Mouse (Mus musculus): Measurements from ENCODE around the gene Zcchc9. TPM values are rescaled to one million over a fixed set of nuclear protein-coding genes. Genes with fewer than 3 reads are reported as not detected.

Gene Zcchc9
- polyA plus RNA-seq, 1 experiment, result 16.4 TPM

- no peaks in the 10 kb centered on the region for H3K79me3 ChIP-seq (ENCODE audit: low read depth)
- no peaks in the 10 kb centered on the region for H3K27me3 ChIP-seq (ENCODE audit: control insufficient read depth, insufficient read depth, insufficient read length)
- H3K79me2 ChIP-seq (ENCODE audit: control insufficient read depth, insufficient read depth), result no peaks in the 10 kb centered on the region
- H3K36me3 ChIP-seq (ENCODE audit: control insufficient read depth, insufficient read depth), result no peaks in the 10 kb centered on the region
- H3ac ChIP-seq (ENCODE audit: control insufficient read depth, insufficient read length, low read depth), result no peak overlapping the region
- no peak overlapping the region for H3K4me3 ChIP-seq (ENCODE audit: insufficient read depth, poor library complexity, severe bottlenecking)
- TF ChIP-seq CEBPB (IDR thresholded peaks at IDR 0.05; ENCODE audit: low read depth) (no peak), MAX (IDR thresholded peaks at IDR 0.05) (no peak), FOSL1 (IDR thresholded peaks at IDR 0.05; ENCODE audit: insufficient read depth, low read length, poor library complexity, severe bottlenecking) (no peak), MYOG (IDR thresholded peaks at IDR 0.05; ENCODE audit: control insufficient read depth, extremely low read depth, insufficient read length) (no peak), MYOD1 (IDR thresholded peaks at IDR 0.05; ENCODE audit: control insufficient read depth, insufficient read length, low read depth) (no peak), USF1 (IDR thresholded peaks at IDR 0.05; ENCODE audit: low read depth) (no peak), CTCF (IDR thresholded peaks at IDR 0.05; ENCODE audit: control insufficient read depth, insufficient read depth, insufficient read length) (no peak)
Observed at GRCm38 (mm10) chr13:91823735-91824134, 16.2 kb upstream of the Zcchc9 start.

- H3K36me3 ChIP-seq (ENCODE audit: control insufficient read depth, insufficient read depth), result no peaks in the 10 kb centered on the region
- no peak for TF ChIP-seq MAX (IDR thresholded peaks at IDR 0.05)
- no peak for TF ChIP-seq MYOD1 (IDR thresholded peaks at IDR 0.05; ENCODE audit: control insufficient read depth, insufficient read length, low read depth)
- no peak overlapping the region for H3K4me3 ChIP-seq (ENCODE audit: insufficient read depth, poor library complexity, severe bottlenecking)
- H3ac ChIP-seq (ENCODE audit: control insufficient read depth, insufficient read length, low read depth), result no peak overlapping the region
- no peaks in the 10 kb centered on the region for H3K79me2 ChIP-seq (ENCODE audit: control insufficient read depth, insufficient read depth)
- H3K27me3 ChIP-seq (ENCODE audit: control insufficient read depth, insufficient read depth, insufficient read length), result no peaks in the 10 kb centered on the region
- H3K79me3 ChIP-seq (ENCODE audit: low read depth), result no peaks in the 10 kb centered on the region
Observed at GRCm38 (mm10) chr13:91814670-91815069, 7.2 kb upstream of the Zcchc9 start.

- no peak overlapping the region for H3ac ChIP-seq (ENCODE audit: control insufficient read depth, insufficient read length, low read depth)
- peaks cover 22% of the 10 kb centered on the region for H3K79me3 ChIP-seq (ENCODE audit: low read depth)
- peaks cover 29% of the 10 kb centered on the region for H3K79me2 ChIP-seq (ENCODE audit: control insufficient read depth, insufficient read depth)
- H3K36me3 ChIP-seq (ENCODE audit: control insufficient read depth, insufficient read depth), result peaks cover 18% of the 10 kb centered on the region
- H3K27me3 ChIP-seq (ENCODE audit: control insufficient read depth, insufficient read depth, insufficient read length), result no peaks in the 10 kb centered on the region
- no peak for TF ChIP-seq FOSL1 (IDR thresholded peaks at IDR 0.05; ENCODE audit: insufficient read depth, low read length, poor library complexity, severe bottlenecking)
- no peak for TF ChIP-seq CEBPB (IDR thresholded peaks at IDR 0.05; ENCODE audit: low read depth)
- TF ChIP-seq MYOG (IDR thresholded peaks at IDR 0.05; ENCODE audit: control insufficient read depth, extremely low read depth, insufficient read length), result no peak
- TF ChIP-seq USF1 (IDR thresholded peaks at IDR 0.05; ENCODE audit: low read depth), result no peak
- no peak for TF ChIP-seq CTCF (IDR thresholded peaks at IDR 0.05; ENCODE audit: control insufficient read depth, insufficient read depth, insufficient read length)
- TF ChIP-seq MYOD1 (IDR thresholded peaks at IDR 0.05; ENCODE audit: control insufficient read depth, insufficient read length, low read depth), result no peak
- no peak for TF ChIP-seq MAX (IDR thresholded peaks at IDR 0.05)
- H3K4me3 ChIP-seq (ENCODE audit: insufficient read depth, poor library complexity, severe bottlenecking), result no peak overlapping the region
Observed at GRCm38 (mm10) chr13:91809476-91809875, 2.0 kb upstream of the Zcchc9 start.

GRCm38 (mm10) chr13:91807874-91808575, 520 bp upstream of the Zcchc9 start:
- H3K27me3 ChIP-seq (ENCODE audit: control insufficient read depth, insufficient read depth, insufficient read length), result no peaks in the 10 kb centered on the region
- TF ChIP-seq MYOD1 (IDR thresholded peaks at IDR 0.05; ENCODE audit: control insufficient read depth, insufficient read length, low read depth) (no peak), MAX (IDR thresholded peaks at IDR 0.05) (no peak), MYOG (IDR thresholded peaks at IDR 0.05; ENCODE audit: control insufficient read depth, extremely low read depth, insufficient read length) (no peak), FOSL1 (IDR thresholded peaks at IDR 0.05; ENCODE audit: insufficient read depth, low read length, poor library complexity, severe bottlenecking) (no peak), CTCF (IDR thresholded peaks at IDR 0.05; ENCODE audit: control insufficient read depth, insufficient read depth, insufficient read length) (no peak), USF1 (IDR thresholded peaks at IDR 0.05; ENCODE audit: low read depth) (no peak), CEBPB (IDR thresholded peaks at IDR 0.05; ENCODE audit: low read depth) (no peak)
- peak overlapping the region; percentile 87 for H3K4me3 ChIP-seq (ENCODE audit: insufficient read depth, poor library complexity, severe bottlenecking)
- H3K79me3 ChIP-seq (ENCODE audit: low read depth), result peaks cover 27% of the 10 kb centered on the region
- peak overlapping the region; percentile 92 for H3ac ChIP-seq (ENCODE audit: control insufficient read depth, insufficient read length, low read depth)
- peaks cover 23% of the 10 kb centered on the region for H3K36me3 ChIP-seq (ENCODE audit: control insufficient read depth, insufficient read depth)
- H3K79me2 ChIP-seq (ENCODE audit: control insufficient read depth, insufficient read depth), result peaks cover 33% of the 10 kb centered on the region

- H3ac ChIP-seq (ENCODE audit: control insufficient read depth, insufficient read length, low read depth), result no peak overlapping the region
- H3K79me2 ChIP-seq (ENCODE audit: control insufficient read depth, insufficient read depth), result peaks cover 36% of the 10 kb centered on the region
- peaks cover 30% of the 10 kb centered on the region for H3K79me3 ChIP-seq (ENCODE audit: low read depth)
- H3K27me3 ChIP-seq (ENCODE audit: control insufficient read depth, insufficient read depth, insufficient read length), result no peaks in the 10 kb centered on the region
- TF ChIP-seq FOSL1 (IDR thresholded peaks at IDR 0.05; ENCODE audit: insufficient read depth, low read length, poor library complexity, severe bottlenecking) (no peak), MYOD1 (IDR thresholded peaks at IDR 0.05; ENCODE audit: control insufficient read depth, insufficient read length, low read depth) (no peak), MAX (IDR thresholded peaks at IDR 0.05) (no peak), CEBPB (IDR thresholded peaks at IDR 0.05; ENCODE audit: low read depth) (no peak), CTCF (IDR thresholded peaks at IDR 0.05; ENCODE audit: control insufficient read depth, insufficient read depth, insufficient read length) (no peak), MYOG (IDR thresholded peaks at IDR 0.05; ENCODE audit: control insufficient read depth, extremely low read depth, insufficient read length) (no peak), USF1 (IDR thresholded peaks at IDR 0.05; ENCODE audit: low read depth) (no peak)
- H3K4me3 ChIP-seq (ENCODE audit: insufficient read depth, poor library complexity, severe bottlenecking), result no peak overlapping the region
- peaks cover 69% of the 10 kb centered on the region for H3K36me3 ChIP-seq (ENCODE audit: control insufficient read depth, insufficient read depth)
Observed at GRCm38 (mm10) chr13:91801726-91802125, 5.8 kb downstream of the Zcchc9 start.

GRCm38 (mm10) chr13:91797442-91797841, 10.1 kb downstream of the Zcchc9 start:
- peaks cover 76% of the 10 kb centered on the region for H3K36me3 ChIP-seq (ENCODE audit: control insufficient read depth, insufficient read depth)
- H3K79me2 ChIP-seq (ENCODE audit: control insufficient read depth, insufficient read depth), result peaks cover 10% of the 10 kb centered on the region
- no peaks in the 10 kb centered on the region for H3K27me3 ChIP-seq (ENCODE audit: control insufficient read depth, insufficient read depth, insufficient read length)
- no peak overlapping the region for H3ac ChIP-seq (ENCODE audit: control insufficient read depth, insufficient read length, low read depth)
- TF ChIP-seq FOSL1 (IDR thresholded peaks at IDR 0.05; ENCODE audit: insufficient read depth, low read length, poor library complexity, severe bottlenecking), result no peak
- H3K4me3 ChIP-seq (ENCODE audit: insufficient read depth, poor library complexity, severe bottlenecking), result no peak overlapping the region
- H3K79me3 ChIP-seq (ENCODE audit: low read depth), result peaks cover 7% of the 10 kb centered on the region

Measured in C2C12 (cell line).